Mouse (Mus musculus) MEL (cell line): Measurements from ENCODE around the gene Trim59. TPM values are rescaled to one million over a fixed set of nuclear protein-coding genes. Genes with fewer than 3 reads are reported as not detected.

Experiments used
- DNase-seq: peaks from one replicate; pipeline ENCODE4 v3.0.0; 2011; ENCODE audit warnings: low read depth, low spot score
- H3K27ac ChIP-seq: 2 replicates; pipeline ENCODE4 v1.5.1; 2012; ENCODE audit warnings: low read depth, mild to moderate bottlenecking, control low read depth, low read length, moderate library complexity; ENCODE audit not compliant: control insufficient read depth
- H3K27me3 ChIP-seq, 2 experiments: fragments of 150-350 bp in 1 of 2; sonication (generic) in 1 of 2; 2 replicates each; pipeline ENCODE4 v1.6.1; 2012; ENCODE audit warnings: low read length in 2 of 2, mild to moderate bottlenecking in 2 of 2, improper control_type of control experiment in 1 of 2, moderate library complexity in 1 of 2; ENCODE audit not compliant: insufficient read depth in 2 of 2, control insufficient read depth in 1 of 2
- H3K36me3 ChIP-seq, 2 experiments: 2 replicates each; pipeline ENCODE4 v1.6.1; 2012 to 2014; ENCODE audit warnings: low read length in 2 of 2, improper control_type of control experiment in 1 of 2, inconsistent platforms in 1 of 2, mild to moderate bottlenecking in 1 of 2; ENCODE audit not compliant: insufficient read depth in 2 of 2, control insufficient read depth in 1 of 2
- H3K4me1 ChIP-seq, 2 experiments: fragments of 150-350 bp in 1 of 2; sonication (generic) in 1 of 2; 2 replicates each; pipeline ENCODE4 v1.6.1; 2012; ENCODE audit warnings: low read length in 2 of 2, improper control_type of control experiment in 1 of 2, mild to moderate bottlenecking in 1 of 2; ENCODE audit not compliant: insufficient read depth in 2 of 2, control insufficient read depth in 1 of 2
- H3K4me3 ChIP-seq, 2 experiments: fragments of 150-350 bp in 1 of 2; sonication (generic) in 1 of 2; 2 replicates each; pipeline ENCODE4 v1.5.1; 2012; ENCODE audit warnings: low read depth in 2 of 2, low read length in 2 of 2, mild to moderate bottlenecking in 2 of 2, moderate library complexity in 2 of 2, control low read depth in 1 of 2, improper control_type of control experiment in 1 of 2; ENCODE audit not compliant: control insufficient read depth in 1 of 2, insufficient read depth in 1 of 2
- H3K79me2 ChIP-seq: 2 replicates; pipeline ENCODE4 v1.6.1; 2012; ENCODE audit warnings: mild to moderate bottlenecking, low read length, moderate library complexity; ENCODE audit not compliant: control insufficient read depth, poor library complexity, insufficient read depth
- H3K9ac ChIP-seq: 2 replicates; pipeline ENCODE4 v1.6.1; 2012; ENCODE audit warnings: low read depth, mild to moderate bottlenecking, control low read depth, low read length, moderate library complexity; ENCODE audit not compliant: control insufficient read depth, poor library complexity, severe bottlenecking
- H3K9me3 ChIP-seq: fragments of 150-350 bp; sonication (generic); replicated peaks from 2 replicates; pipeline ENCODE4 v1.6.1; 2012; ENCODE audit warnings: mild to moderate bottlenecking, low read length, improper control_type of control experiment, moderate library complexity; ENCODE audit not compliant: insufficient read depth
- BHLHE40 ChIP-seq: IDR thresholded peaks from 2 replicates; pipeline ENCODE4 v1.6.1; 2012; ENCODE audit warnings: low read depth, mild to moderate bottlenecking, inconsistent platforms, low read length, improper control_type of control experiment, borderline replicate concordance
- CTCF ChIP-seq, 3 experiments: IDR thresholded peaks in 2 of 3; conservative IDR thresholded peaks in 1 of 3; 2 replicates each; pipeline ENCODE4 v1.5.1; 2011 to 2012; ENCODE audit warnings: low read length in 3 of 3, low read depth in 2 of 3, mild to moderate bottlenecking in 2 of 3, improper control_type of control experiment in 1 of 3, inconsistent platforms in 1 of 3, mixed read lengths in 1 of 3, moderate library complexity in 1 of 3; ENCODE audit not compliant: control insufficient read depth in 1 of 3, insufficient read depth in 1 of 3, poor library complexity in 1 of 3, severe bottlenecking in 1 of 3
- ELF1 ChIP-seq: IDR thresholded peaks from 2 replicates; pipeline ENCODE4 v1.6.1; 2014; ENCODE audit warnings: low read depth, mild to moderate bottlenecking, inconsistent platforms, low read length, improper control_type of control experiment, moderate library complexity
- ETS1 ChIP-seq: IDR thresholded peaks from 2 replicates; pipeline ENCODE4 v1.6.1; 2012; ENCODE audit warnings: low read depth, mild to moderate bottlenecking, inconsistent platforms, low read length, improper control_type of control experiment, moderate library complexity
- GABPA ChIP-seq: IDR thresholded peaks from 2 replicates; pipeline ENCODE4 v1.6.1; 2012; ENCODE audit warnings: low read depth, mild to moderate bottlenecking, inconsistent platforms, low read length, improper control_type of control experiment, moderate library complexity
- HCFC1 ChIP-seq: IDR thresholded peaks from 2 replicates; pipeline ENCODE4 v1.6.1; 2012; ENCODE audit warnings: low read depth, mild to moderate bottlenecking, inconsistent platforms, low read length, improper control_type of control experiment, moderate library complexity
- MAFK ChIP-seq: IDR thresholded peaks from 2 replicates; pipeline ENCODE4 v1.6.1; 2011; ENCODE audit warnings: low read depth, mild to moderate bottlenecking, low read length, improper control_type of control experiment, borderline replicate concordance
- MEF2A ChIP-seq: IDR thresholded peaks from 2 replicates; pipeline ENCODE4 v1.6.1; 2014; ENCODE audit warnings: low read depth, mild to moderate bottlenecking, inconsistent platforms, low read length, improper control_type of control experiment; ENCODE audit not compliant: poor library complexity, insufficient replicate concordance, severe bottlenecking; ENCODE audit errors: extremely low read depth
- MYC ChIP-seq: IDR thresholded peaks from 2 replicates; pipeline ENCODE4 v1.6.1; 2011; ENCODE audit warnings: low read depth, mild to moderate bottlenecking, low read length, improper control_type of control experiment, moderate library complexity
- NRF1 ChIP-seq: IDR thresholded peaks from 2 replicates; pipeline ENCODE4 v1.6.1; 2014; ENCODE audit warnings: low read depth, mild to moderate bottlenecking, inconsistent platforms, low read length, improper control_type of control experiment, moderate library complexity; ENCODE audit not compliant: poor library complexity, insufficient read depth, severe bottlenecking
- RAD21 ChIP-seq: IDR thresholded peaks from 2 replicates; pipeline ENCODE4 v1.6.1; 2011; ENCODE audit warnings: mild to moderate bottlenecking, low read depth, low read length, improper control_type of control experiment
- SMC3 ChIP-seq: IDR thresholded peaks from 2 replicates; pipeline ENCODE4 v1.6.1; 2011; ENCODE audit warnings: low read depth, low read length, improper control_type of control experiment
- USF2 ChIP-seq, 2 experiments: IDR thresholded peaks; 2 replicates each; pipeline ENCODE4 v1.6.1; 2011 to 2012; ENCODE audit warnings: improper control_type of control experiment in 2 of 2, low read length in 2 of 2, borderline replicate concordance in 1 of 2, inconsistent platforms in 1 of 2, low read depth in 1 of 2, mild to moderate bottlenecking in 1 of 2; ENCODE audit not compliant: insufficient read depth in 1 of 2
- ZC3H11A ChIP-seq: IDR thresholded peaks from 2 replicates; pipeline ENCODE4 v1.6.1; 2012; ENCODE audit warnings: low read depth, mild to moderate bottlenecking, inconsistent platforms, low read length, improper control_type of control experiment
- ZKSCAN1 ChIP-seq: IDR thresholded peaks from 2 replicates; pipeline ENCODE4 v1.6.1; 2012; ENCODE audit warnings: low read depth, mild to moderate bottlenecking, inconsistent platforms, low read length, improper control_type of control experiment, moderate library complexity
- ZNF384 ChIP-seq: IDR thresholded peaks from 2 replicates; pipeline ENCODE4 v1.6.1; 2012; ENCODE audit warnings: low read depth, mild to moderate bottlenecking, inconsistent platforms, low read length, improper control_type of control experiment
- polyA plus RNA-seq, 2 experiments: library from polyadenylated mRNA; stranded (reverse) in 1 of 2; unstranded in 1 of 2; fragments of >175 nt in 1 of 2; fragments of >200 nt in 1 of 2; gene quantifications; 2 replicates each; pipeline versions ENCODE4 v1.2.1 to v1.2.4; 2012; ENCODE audit warnings: low replicate concordance in 2 of 2, low read depth in 1 of 2; ENCODE audit not compliant: insufficient read length in 2 of 2, insufficient read depth in 1 of 2, missing spikeins in 1 of 2
- total RNA-seq: library from RNA; depleted of rRNA; stranded (reverse); fragments of 300-350 nt; gene quantifications from 2 replicates; pipeline ENCODE4 v1.2.3, GENCODE M21; 2012; rRNA removed

Gene Trim59
- total and polyA plus RNA-seq, 3 experiments, result 11.3 to 17.4 TPM; not detected in 1

DNA sequence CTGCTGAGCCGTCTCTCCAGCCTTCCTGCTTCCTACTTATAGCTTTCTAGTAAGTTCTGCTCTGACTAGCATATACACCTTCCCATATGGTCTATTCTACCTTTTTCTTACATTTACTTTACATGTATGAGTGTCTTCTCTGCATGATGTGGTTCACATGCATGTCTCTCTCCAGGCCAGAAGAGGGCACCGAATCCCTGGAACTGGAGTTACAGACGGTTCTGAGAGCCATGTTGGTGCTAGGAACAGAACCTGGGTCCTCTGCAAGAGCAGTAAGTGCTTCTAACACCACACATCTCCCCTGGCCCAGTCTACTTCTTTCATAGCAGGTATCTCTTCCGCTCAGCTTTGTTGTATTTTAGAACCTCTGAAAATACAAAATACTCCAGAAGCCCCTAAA is 41.8 kb downstream of the Trim59 start:
- peak; percentile 38 for DNase-seq
- Histone ChIP-seq H3K36me3 (peaks cover 6 to 10% of the 10 kb centered on the region in 2 experiments), H3K79me2 (peaks cover 34% of the 10 kb centered on the region), H3K9me3 (no peaks in the 10 kb centered on the region), H3K9ac (no peak overlapping the region), H3K27me3 (no peaks in the 10 kb centered on the region), H3K4me3 (no peak overlapping the region), H3K27ac (no peak overlapping the region), H3K4me1 (peaks cover 0 to 2% of the 10 kb centered on the region in 2 experiments; a peak in 1 of 4 replicates)
- TF ChIP-seq ETS1 (no peak), ZC3H11A (peak; percentile 15; the same call in 1 of the 2 replicates), RAD21 (peak; percentile 45), MAFK (no peak), SMC3 (peak; percentile 38), CTCF (IDR thresholded peaks at IDR 0.05 in 2 of 3, conservative IDR thresholded peaks at IDR 0.05 in 1 of 3; ENCODE audit: control insufficient read depth in 1 of 3, insufficient read depth in 1 of 3, low read depth in 2 of 3, low read length in 3 of 3, poor library complexity in 1 of 3, severe bottlenecking in 1 of 3) (peak; percentile 25 to 43 (median 30); a peak in 2 of 6 replicates)

DNA sequence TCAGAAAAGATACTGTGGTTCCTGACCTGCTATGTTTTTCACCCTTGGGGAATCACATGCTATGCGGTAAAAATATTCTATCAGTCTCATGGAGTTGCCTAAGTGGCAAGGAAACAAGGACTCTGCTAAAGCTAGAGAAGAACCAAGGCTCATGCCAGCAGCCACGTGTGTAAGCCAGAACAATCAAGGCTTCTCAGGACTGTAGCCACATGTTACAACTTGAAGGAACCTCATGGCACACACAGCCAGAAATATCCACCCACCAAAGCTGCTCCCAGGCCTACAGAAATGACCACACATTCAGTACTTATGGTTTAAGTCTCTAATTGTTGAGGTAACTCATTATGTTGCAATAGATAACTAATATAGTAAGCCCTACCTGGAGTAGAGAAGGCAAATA is 58.0 kb downstream of the Trim59 start:
- no peak for DNase-seq
- no peaks in the 10 kb centered on the region for H3K4me1 ChIP-seq
- H3K79me2 ChIP-seq, result no peaks in the 10 kb centered on the region
- TF ChIP-seq NRF1 (no peak), SMC3 (no peak), ZKSCAN1 (no peak), HCFC1 (no peak), ELF1 (no peak), MEF2A (no peak), GABPA (no peak), BHLHE40 (no peak), USF2 (IDR thresholded peaks at IDR 0.05; ENCODE audit: borderline replicate concordance in 1 of 2, insufficient read depth in 1 of 2, low read depth in 1 of 2, low read length in 2 of 2) (no peak), MYC (no peak), ZNF384 (no peak)
- H3K9ac ChIP-seq, result no peak overlapping the region
- H3K36me3 ChIP-seq, result no peaks in the 10 kb centered on the region
- no peaks in the 10 kb centered on the region for H3K27me3 ChIP-seq
- no peaks in the 10 kb centered on the region for H3K9me3 ChIP-seq
- no peak overlapping the region for H3K4me3 ChIP-seq
- no peak overlapping the region for H3K27ac ChIP-seq

Other genes starting within 250 kb of the Trim59 start
- 2.2 and 2.7 TPM in 2 replicates for gene 1110032F04Rik, start 175.2 kb downstream of the Trim59 start, total RNA-seq
- gene 1110032F04Rik, start 175.2 kb downstream of the Trim59 start, polyA plus RNA-seq, result 1 to 10 TPM in 1 of 2 experiments, not detected in 1; 2.0 TPM
- gene Ift80, start 40.2 kb downstream of the Trim59 start, total RNA-seq, result 4.6 and 6.3 TPM in 2 replicates
- 1 to 10 TPM in 1 of 2 experiments, not detected in 1; 8.4 TPM for gene Ift80, start 40.2 kb downstream of the Trim59 start, polyA plus RNA-seq
- gene Smc4, start 40.0 kb downstream of the Trim59 start, total RNA-seq, result 75.9 and 86.7 TPM in 2 replicates
- 1,000 to 10,000 TPM in 1 of 2 experiments, 10 to 100 TPM in 1; 88.7 to 1,112 TPM for gene Smc4, start 40.0 kb downstream of the Trim59 start, polyA plus RNA-seq
- gene Kpna4, start 82.4 kb upstream of the Trim59 start, total RNA-seq, result 19.4 and 19.5 TPM in 2 replicates
- gene Kpna4, start 82.4 kb upstream of the Trim59 start, polyA plus RNA-seq, result 10 to 100 TPM; 38.5 to 50.5 TPM
- not detected in 2 replicates for gene Arl14, start 177.7 kb upstream of the Trim59 start, total RNA-seq
- not detected for gene Arl14, start 177.7 kb upstream of the Trim59 start, polyA plus RNA-seq